Mouse (Mus musculus): ENCODE results near the gene Pdpk1. TPM values are rescaled to one million over a fixed set of nuclear protein-coding genes. Genes with fewer than 3 reads are reported as not detected.
A peak's percentile ranks its signal among the peaks of the same experiment; 100 is the strongest.

Pdpk1 gene
- total and polyA plus RNA-seq, 3 experiments = 18.3 to 26.9 (median 19.0) TPM

DNA sequence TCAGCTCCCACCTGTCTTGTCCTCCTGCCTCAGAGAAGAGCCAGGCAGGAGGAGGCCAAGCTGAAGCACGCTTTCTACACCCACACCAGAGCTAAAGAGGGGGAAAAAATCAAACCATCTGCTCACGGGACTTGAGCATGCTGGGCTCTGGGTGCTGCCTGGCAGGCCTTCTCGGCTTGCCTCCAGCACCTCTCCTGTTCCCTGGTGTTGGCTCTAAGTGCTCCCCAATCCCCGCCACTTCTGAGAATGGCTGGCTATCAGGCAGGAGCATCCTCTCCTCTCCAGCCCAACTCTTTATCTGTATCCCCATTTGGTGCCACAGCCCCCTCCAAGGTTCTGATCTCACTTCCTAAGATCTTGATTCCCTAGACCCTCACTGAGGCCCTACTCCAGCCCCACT is 48.5 kb upstream of the Pdpk1 start (continued):
- no peak for TF ChIP-seq MXI1 (IDR thresholded peaks at IDR 0.05; ENCODE audit: low read depth, low read length)

DNA sequence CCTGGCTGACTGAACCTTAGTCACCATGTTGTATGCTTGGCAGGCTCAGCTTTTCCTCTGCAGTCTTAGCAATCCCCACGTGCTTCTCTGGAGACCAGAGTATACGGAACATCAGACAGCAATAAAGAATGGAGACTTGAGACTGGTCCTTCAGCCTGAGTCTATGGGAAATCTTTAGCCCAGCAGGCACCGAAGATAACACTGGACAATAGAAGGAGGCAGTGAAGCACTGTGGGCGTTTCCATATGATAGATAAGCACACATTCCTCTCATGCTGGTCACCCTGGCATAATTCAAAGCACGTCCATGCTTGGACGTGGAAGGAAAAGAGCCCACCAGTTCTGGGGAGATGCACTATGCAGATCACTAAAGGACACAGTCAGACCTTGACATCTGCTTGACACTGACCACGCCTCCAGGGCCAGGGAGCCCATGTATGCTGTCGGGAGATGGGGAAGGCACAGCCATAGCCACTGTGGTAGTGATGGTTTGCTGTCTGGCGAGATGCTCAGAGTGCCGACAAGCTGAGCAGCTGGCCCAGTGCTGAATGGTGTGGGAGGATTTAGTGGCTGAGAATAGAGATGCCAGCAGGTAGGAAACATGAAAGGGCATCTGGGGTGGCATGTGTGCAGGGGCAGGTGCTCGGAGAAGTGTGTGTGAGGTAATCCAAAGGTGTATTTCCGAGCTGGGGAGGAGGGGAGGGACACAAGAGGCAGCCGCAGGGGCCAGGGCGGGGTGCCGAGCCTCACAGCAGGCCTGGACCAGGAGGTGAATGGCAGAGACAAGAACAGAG is 46.5 kb upstream of the Pdpk1 start:
- Histone ChIP-seq H3K4me3 (ENCODE audit: control insufficient read depth in 1 of 2, insufficient read depth in 1 of 2, low read depth in 2 of 2, low read length in 2 of 2) (no peak overlapping the region), H3K4me1 (ENCODE audit: control insufficient read depth in 1 of 2, insufficient read depth in 2 of 2, low read length in 2 of 2) (peaks cover 2 to 36% of the 10 kb centered on the region in 2 experiments), H3K9me3 (replicated peaks; ENCODE audit: insufficient read depth, low read length) (no peaks in the 10 kb centered on the region), H3K79me2 (ENCODE audit: control insufficient read depth, insufficient read depth, low read length, poor library complexity) (peaks cover 29% of the 10 kb centered on the region), H3K9ac (ENCODE audit: control insufficient read depth, low read depth, low read length, poor library complexity, severe bottlenecking) (no peak overlapping the region), H3K27ac (ENCODE audit: control insufficient read depth, low read depth, low read length) (no peak overlapping the region), H3K36me3 (ENCODE audit: control insufficient read depth in 1 of 2, insufficient read depth in 2 of 2, low read length in 2 of 2) (peaks cover 5 to 19% of the 10 kb centered on the region in 2 experiments; a peak in 3 of 4 replicates), H3K27me3 (ENCODE audit: control insufficient read depth in 1 of 2, insufficient read depth in 2 of 2, low read length in 2 of 2) (no peaks in the 10 kb centered on the region)
- no peak for DNase-seq (ENCODE audit: low read depth, low spot score)
- TF ChIP-seq CTCF (IDR thresholded peaks at IDR 0.05 in 2 of 3, conservative IDR thresholded peaks at IDR 0.05 in 1 of 3; ENCODE audit: control insufficient read depth in 1 of 3, insufficient read depth in 1 of 3, low read depth in 2 of 3, low read length in 3 of 3, poor library complexity in 1 of 3, severe bottlenecking in 1 of 3) (no peak), GATA1 (IDR thresholded peaks at IDR 0.05; ENCODE audit: low read depth, low read length) (0 out of 2 replicates have a peak, but pooled peaks have one; percentile 10), MAZ (IDR thresholded peaks at IDR 0.05; ENCODE audit: low read depth, low read length) (no peak), KAT2A (conservative IDR thresholded peaks at IDR 0.05; ENCODE audit: low read depth, low read length) (no peak), MAFK (IDR thresholded peaks at IDR 0.05; ENCODE audit: borderline replicate concordance, low read depth, low read length) (no peak), ZKSCAN1 (IDR thresholded peaks at IDR 0.05; ENCODE audit: low read depth, low read length) (no peak)

DNA sequence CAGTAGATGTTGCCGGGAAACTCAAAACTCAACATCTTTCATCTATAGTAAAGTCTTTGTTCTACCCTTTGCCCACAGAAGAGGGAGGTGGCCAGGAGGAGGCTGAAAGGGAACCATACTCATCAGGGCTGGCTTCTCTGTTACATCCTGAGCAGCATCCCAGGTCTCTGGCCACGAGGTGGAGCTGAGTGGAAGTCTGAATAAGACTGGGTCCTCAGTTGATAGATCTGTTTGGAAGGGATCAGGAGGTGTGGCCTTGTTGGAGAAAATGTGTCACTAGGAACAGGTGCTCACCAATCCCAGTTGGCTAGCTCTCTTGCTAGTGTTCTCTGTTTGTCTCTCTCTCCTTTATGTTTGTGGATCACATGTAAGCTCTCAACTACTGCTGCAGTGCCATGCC is 44.6 kb upstream of the Pdpk1 start:
- Histone ChIP-seq H3K9ac (ENCODE audit: control insufficient read depth, low read depth, low read length, poor library complexity, severe bottlenecking) (no peak overlapping the region), H3K36me3 (ENCODE audit: control insufficient read depth in 1 of 2, insufficient read depth in 2 of 2, low read length in 2 of 2) (peaks cover 7 to 12% of the 10 kb centered on the region in 2 experiments; a peak in 3 of 4 replicates), H3K79me2 (ENCODE audit: control insufficient read depth, insufficient read depth, low read length, poor library complexity) (peaks cover 16% of the 10 kb centered on the region), H3K27me3 (ENCODE audit: control insufficient read depth in 1 of 2, insufficient read depth in 2 of 2, low read length in 2 of 2) (no peaks in the 10 kb centered on the region), H3K27ac (ENCODE audit: control insufficient read depth, low read depth, low read length) (no peak overlapping the region), H3K9me3 (replicated peaks; ENCODE audit: insufficient read depth, low read length) (no peaks in the 10 kb centered on the region), H3K4me1 (ENCODE audit: control insufficient read depth in 1 of 2, insufficient read depth in 2 of 2, low read length in 2 of 2) (peaks cover 2 to 28% of the 10 kb centered on the region in 2 experiments), H3K4me3 (ENCODE audit: control insufficient read depth in 1 of 2, insufficient read depth in 1 of 2, low read depth in 2 of 2, low read length in 2 of 2) (no peak overlapping the region)
- no peak for DNase-seq (ENCODE audit: low read depth, low spot score)
- TF ChIP-seq TBP (IDR thresholded peaks at IDR 0.05; ENCODE audit: low read depth, low read length) (no peak), MAZ (IDR thresholded peaks at IDR 0.05; ENCODE audit: low read depth, low read length) (no peak), MEF2A (IDR thresholded peaks at IDR 0.05; ENCODE audit: extremely low read depth, insufficient replicate concordance, low read depth, low read length, poor library complexity, severe bottlenecking) (no peak), ZKSCAN1 (IDR thresholded peaks at IDR 0.05; ENCODE audit: low read depth, low read length) (no peak), POLR2AphosphoS2 (IDR thresholded peaks at IDR 0.05; ENCODE audit: low read length) (no peak), POLR2A (IDR thresholded peaks at IDR 0.05; ENCODE audit: control insufficient read depth in 1 of 2, insufficient read depth in 1 of 2, low read depth in 1 of 2, low read length in 2 of 2, poor library complexity in 1 of 2) (no peak), POLR2AphosphoS5 (IDR thresholded peaks at IDR 0.05; ENCODE audit: borderline replicate concordance, low read depth, low read length) (no peak), NRF1 (IDR thresholded peaks at IDR 0.05; ENCODE audit: insufficient read depth, low read depth, low read length, poor library complexity, severe bottlenecking) (no peak), MAFK (IDR thresholded peaks at IDR 0.05; ENCODE audit: borderline replicate concordance, low read depth, low read length) (no peak), TAL1 (IDR thresholded peaks at IDR 0.05; ENCODE audit: low read length) (no peak), MAX (IDR thresholded peaks at IDR 0.05; ENCODE audit: low read length) (no peak), E2F4 (IDR thresholded peaks at IDR 0.05; ENCODE audit: borderline replicate concordance, low read depth, low read length) (no peak), CTCF (IDR thresholded peaks at IDR 0.05 in 2 of 3, conservative IDR thresholded peaks at IDR 0.05 in 1 of 3; ENCODE audit: control insufficient read depth in 1 of 3, insufficient read depth in 1 of 3, low read depth in 2 of 3, low read length in 3 of 3, poor library complexity in 1 of 3, severe bottlenecking in 1 of 3) (no peak), USF1 (IDR thresholded peaks at IDR 0.05; ENCODE audit: low read depth, low read length) (no peak), SIN3A (IDR thresholded peaks at IDR 0.05; ENCODE audit: low read length) (no peak)
